ENCODE assay signal across 8 mouse cellular contexts in the genomic region with DNA sequence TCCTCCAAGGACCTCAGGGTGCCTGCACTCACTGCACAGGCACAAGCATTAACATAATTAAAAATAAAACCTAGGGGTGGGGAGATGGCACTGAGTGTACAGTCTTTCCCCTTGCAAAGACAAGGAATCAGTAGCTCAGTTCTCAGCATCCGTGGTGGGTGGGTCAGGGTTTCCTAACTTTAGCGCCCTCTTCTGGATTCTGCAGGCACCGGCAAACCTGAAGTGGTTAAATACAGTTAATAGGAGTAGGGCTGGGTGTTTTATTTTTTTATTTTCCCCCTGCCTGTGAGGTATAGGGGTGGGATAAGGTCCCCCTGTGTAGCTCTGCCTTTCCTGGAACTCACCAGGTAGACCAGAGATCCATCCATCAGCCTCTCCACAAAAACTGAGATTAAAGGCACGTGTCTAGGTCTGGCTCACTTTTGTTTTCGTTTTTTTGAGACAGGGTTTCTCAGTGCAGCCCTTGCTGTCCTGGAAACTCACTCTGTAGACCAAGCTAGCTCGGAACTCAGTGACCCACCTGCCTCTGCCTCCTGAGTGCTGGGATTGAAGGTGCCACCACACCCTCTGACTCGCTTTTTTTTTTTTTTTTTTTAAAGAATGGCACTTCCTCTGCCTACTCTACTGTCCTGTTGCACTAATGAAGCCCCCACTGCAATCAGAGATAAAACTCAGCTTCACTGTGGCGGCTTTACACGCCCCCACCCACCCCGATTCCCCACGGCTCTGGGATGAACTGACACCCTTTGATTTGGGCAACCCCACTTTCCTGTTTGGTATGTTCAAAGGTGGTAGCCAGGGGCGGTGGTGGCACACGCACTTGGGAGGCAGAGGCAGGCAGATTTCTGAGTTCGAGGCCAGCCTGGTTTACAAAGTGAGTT. TPM values are rescaled to one million over a fixed set of nuclear protein-coding genes. Genes with fewer than 3 reads are reported as not detected.
DNase-seq lines count a peak whose midpoint lies in the region; ATAC-seq and TF ChIP-seq lines count a peak whose summit lies in the region.

No protein-coding gene starts in this region.

- DNase-seq in adrenal gland, adult 2 months, result peak; percentile 65
- DNase-seq in adrenal gland, adult 8-10 months, result no peak
- peak; percentile 39 for DNase-seq in urinary bladder, postnatal 14 days (ENCODE audit: low spot score)
- DNase-seq in urinary bladder, postnatal 36 days (ENCODE audit: low spot score in 2 of 2), result no peak
- peak; percentile 73 for DNase-seq in hindbrain, embryonic 11.5 days (ENCODE audit: low spot score)
- DNase-seq in liver, adult 2 months (ENCODE audit: extremely low read depth, low read depth, low spot score), result no peak
- peak; percentile 73 for DNase-seq in retina, embryonic 14.5 days (ENCODE audit: low spot score)
- no peak for DNase-seq in gastrocnemius, postnatal 36 days

- peaks cover 7% of the 10 kb centered on the region; the same call in 1 of the 2 replicates for H3K36me3 ChIP-seq in hindbrain, embryonic 11.5 days (ENCODE audit: control insufficient read depth, insufficient read depth, low read length)
- H3K36me3 ChIP-seq in liver, adult 2 months (ENCODE audit: control insufficient read depth, insufficient read depth, low read length), result peaks cover 2% of the 10 kb centered on the region; the same call in 1 of the 2 replicates

- peaks cover 9% of the 10 kb centered on the region; the same call in 1 of the 2 replicates for H3K27me3 ChIP-seq in hindbrain, embryonic 11.5 days (ENCODE audit: control insufficient read depth, insufficient read depth, low read length)
- no peaks in the 10 kb centered on the region; the same call in 1 of the 2 replicates for H3K27me3 ChIP-seq in liver, adult 2 months (ENCODE audit: control insufficient read depth, insufficient read depth, low read length)

- TF ChIP-seq CTCF in liver, adult 2 months (IDR thresholded peaks at IDR 0.05; ENCODE audit: low read depth, low read length), result peak; percentile 19; the same call in 1 of the 2 replicates

- intact Hi-C loops in gastrocnemius, postnatal 36 days (cut with DNase I), result no loop called here

- H3K79me2 ChIP-seq in liver, adult 2 months (ENCODE audit: control insufficient read depth, insufficient read depth, low read length), result peaks cover 3% of the 10 kb centered on the region; the same call in 1 of the 2 replicates

- TF ChIP-seq POLR2A in liver, adult 2 months (IDR thresholded peaks at IDR 0.05; ENCODE audit: extremely low read depth, insufficient read depth, low read length), result no peak

- peaks cover 13% of the 10 kb centered on the region for H3K4me1 ChIP-seq in hindbrain, embryonic 11.5 days (replicated peaks; ENCODE audit: control insufficient read depth, insufficient read depth, low read length)
- peaks cover 9% of the 10 kb centered on the region; the same call in 1 of the 2 replicates for H3K4me1 ChIP-seq in liver, adult 2 months (ENCODE audit: control insufficient read depth, insufficient read depth, low read length)

- no peaks in the 10 kb centered on the region for H3K9me3 ChIP-seq in hindbrain, embryonic 11.5 days (ENCODE audit: control insufficient read depth, low read length)

- ATAC-seq in hindbrain, embryonic 11.5 days (ENCODE audit: low FRiP score), result no peak

- H3K27ac ChIP-seq in hindbrain, embryonic 11.5 days (ENCODE audit: low read depth, low read length), result no peak overlapping the region
- H3K27ac ChIP-seq in liver, adult 2 months (replicated peaks; ENCODE audit: insufficient read depth, low read depth, low read length), result no peak overlapping the region

- 55% methylated on average over 14 of the region's 14 CpGs for WGBS in hindbrain, embryonic 11.5 days
- WGBS in liver, adult 2 months, result 62% methylated on average over 14 of the region's 14 CpGs

- peak overlapping the region; percentile 99 for H3K4me2 ChIP-seq in hindbrain, embryonic 11.5 days (replicated peaks; ENCODE audit: low read depth, low read length)

- no peak overlapping the region; the same call in 1 of the 2 replicates for H3K9ac ChIP-seq in hindbrain, embryonic 11.5 days (ENCODE audit: low read depth, low read length)
- H3K9ac ChIP-seq in liver, adult 2 months (ENCODE audit: low read depth, low read length), result no peak overlapping the region

- no peak overlapping the region; the same call in 1 of the 2 replicates for H3K4me3 ChIP-seq in hindbrain, embryonic 11.5 days (ENCODE audit: low read depth, low read length)
- no peak overlapping the region for H3K4me3 ChIP-seq in liver, adult 2 months (ENCODE audit: insufficient read depth, low read depth, low read length)

RNA-seq across cellular contexts. Expression of gene Lrrc73, which starts 0.5 kb away (rescaled TPM):
- 1 to 10 TPM; 4.1 to 5.6 TPM for total RNA-seq in adrenal gland, adult 2 months (2021)
- 13.8 and 15.5 TPM in 2 replicates for polyA plus RNA-seq in adrenal gland, adult 2 months (2012; rRNA removed)
- 1 to 10 TPM; 4.1 to 7.5 (median 6.0) TPM for total RNA-seq in adrenal gland, adult 8-10 months (2022)
- polyA plus RNA-seq in hindbrain, embryonic 11.5 days (2014; fragmentation: Nextera tagmentation; extraction: Ambion mirVana), result 3.1 and 3.4 TPM in 2 replicates
- total RNA-seq in liver, adult 2 months (2014; rRNA removed), result not detected in 2 replicates
- 0.09 and 0.16 TPM in 2 replicates for polyA plus RNA-seq in liver, adult 2 months (2012; rRNA removed)
- total RNA-seq in gastrocnemius, postnatal 36 days (2021), result under 1 TPM; 0.23 to 0.39 TPM

RNA-seq across cellular contexts. Expression of gene Yipf3, which starts 4.9 kb away (rescaled TPM):
- total RNA-seq in adrenal gland, adult 2 months (2021), result 100 to 1,000 TPM; 157 to 198 TPM
- 387 and 511 TPM in 2 replicates for polyA plus RNA-seq in adrenal gland, adult 2 months (2012; rRNA removed)
- 100 to 1,000 TPM; 157 to 205 (median 185) TPM for total RNA-seq in adrenal gland, adult 8-10 months (2022)
- polyA plus RNA-seq in hindbrain, embryonic 11.5 days (2014; fragmentation: Nextera tagmentation; extraction: Ambion mirVana), result 64.0 and 64.7 TPM in 2 replicates
- 24.6 and 25.5 TPM in 2 replicates for total RNA-seq in liver, adult 2 months (2014; rRNA removed)
- polyA plus RNA-seq in liver, adult 2 months (2012; rRNA removed), result 229 and 271 TPM in 2 replicates
- 10 to 100 TPM; 48.7 to 58.4 TPM for total RNA-seq in gastrocnemius, postnatal 36 days (2021)

RNA-seq across cellular contexts. Expression of gene Polr1c, which starts 5.0 kb away (rescaled TPM):
- total RNA-seq in adrenal gland, adult 2 months (2021), result 100 to 1,000 TPM in 1 of 2 experiments, 10 to 100 TPM in 1; 91.3 to 104 TPM
- polyA plus RNA-seq in adrenal gland, adult 2 months (2012; rRNA removed), result 41.5 and 45.2 TPM in 2 replicates
- 100 to 1,000 TPM in 2 of 4 experiments, 10 to 100 TPM in 2; 83.8 to 116 (median 104) TPM for total RNA-seq in adrenal gland, adult 8-10 months (2022)
- polyA plus RNA-seq in hindbrain, embryonic 11.5 days (2014; fragmentation: Nextera tagmentation; extraction: Ambion mirVana), result 100 and 113 TPM in 2 replicates
- total RNA-seq in liver, adult 2 months (2014; rRNA removed), result 31.6 and 34.4 TPM in 2 replicates
- polyA plus RNA-seq in liver, adult 2 months (2012; rRNA removed), result 25.2 and 25.3 TPM in 2 replicates
- total RNA-seq in gastrocnemius, postnatal 36 days (2021), result 10 to 100 TPM; 11.8 to 13.5 TPM

RNA-seq across cellular contexts. Expression of gene Tjap1, which starts 30.0 kb away (rescaled TPM):
- 10 to 100 TPM; 44.8 to 51.4 TPM for total RNA-seq in adrenal gland, adult 2 months (2021)
- 85.3 and 98.6 TPM in 2 replicates for polyA plus RNA-seq in adrenal gland, adult 2 months (2012; rRNA removed)
- 10 to 100 TPM; 49.3 to 72.6 (median 54.6) TPM for total RNA-seq in adrenal gland, adult 8-10 months (2022)
- 43.4 and 47.4 TPM in 2 replicates for polyA plus RNA-seq in hindbrain, embryonic 11.5 days (2014; fragmentation: Nextera tagmentation; extraction: Ambion mirVana)
- 2.5 and 3.7 TPM in 2 replicates for total RNA-seq in liver, adult 2 months (2014; rRNA removed)
- 8.2 and 13.2 TPM in 2 replicates for polyA plus RNA-seq in liver, adult 2 months (2012; rRNA removed)
- 10 to 100 TPM; 35.4 to 43.6 TPM for total RNA-seq in gastrocnemius, postnatal 36 days (2021)

RNA-seq across cellular contexts. Expression of gene Dlk2, which starts 44.4 kb away (rescaled TPM):
- total RNA-seq in adrenal gland, adult 2 months (2021), result under 1 TPM in 1 of 2 experiments, not detected in 1; 0.29 TPM
- polyA plus RNA-seq in adrenal gland, adult 2 months (2012; rRNA removed), result 0.22 and 0.62 TPM in 2 replicates
- total RNA-seq in adrenal gland, adult 8-10 months (2022), result under 1 TPM in 3 of 4 experiments, not detected in 1; 0.25 to 0.56 (median 0.38) TPM
- polyA plus RNA-seq in hindbrain, embryonic 11.5 days (2014; fragmentation: Nextera tagmentation; extraction: Ambion mirVana), result 1.3 and 1.8 TPM in 2 replicates
- total RNA-seq in liver, adult 2 months (2014; rRNA removed), result not detected in 2 replicates
- polyA plus RNA-seq in liver, adult 2 months (2012; rRNA removed), result not detected in 2 replicates
- under 1 TPM in 1 of 2 experiments, not detected in 1; 0.49 TPM for total RNA-seq in gastrocnemius, postnatal 36 days (2021)

Comparison
In these comparisons a context has a peak if more than half of its experiments do, and no peak if none do; other contexts are left out.
1. DNase-seq: peak in adrenal gland, adult 2 months (single experiment), urinary bladder, postnatal 14 days (single experiment), hindbrain, embryonic 11.5 days (single experiment) and retina, embryonic 14.5 days (single experiment); none in adrenal gland, adult 8-10 months (single experiment), urinary bladder, postnatal 36 days (0 of 2), liver, adult 2 months (single experiment) and gastrocnemius, postnatal 36 days (0 of 2).